Mouse (Mus musculus): ENCODE measurements around the gene Bgn. TPM values are rescaled to one million over a fixed set of nuclear protein-coding genes. Genes with fewer than 3 reads are reported as not detected.

Gene Bgn
- total RNA-seq, 2 experiments from 2014 or later = 17.4 to 18.5 TPM

Other genes starting within 250 kb of the Bgn start
- not detected for gene Xlr4c, start 240.5 kb upstream of the Bgn start, total RNA-seq (2021)
- not detected for gene Xlr3c, start 218.2 kb upstream of the Bgn start, total RNA-seq (2021)
- not detected for gene Xlr5a, start 190.6 kb upstream of the Bgn start, total RNA-seq (2021)
- not detected for gene Xlr5c, start 190.6 kb upstream of the Bgn start, total RNA-seq (2021)
- not detected for gene Gm45015, start 146.8 kb upstream of the Bgn start, total RNA-seq (2021)
- 10 to 100 TPM; 16.0 to 20.2 TPM for gene Zfp275, start 141.0 kb upstream of the Bgn start, total RNA-seq (2021)
- gene Gm18336, start 84.9 kb upstream of the Bgn start, total RNA-seq (2021) = not detected
- 1 to 10 TPM; 1.5 to 2.8 TPM for gene Zfp92, start 72.5 kb upstream of the Bgn start, total RNA-seq (2021)
- gene Trex2, start 48.3 kb upstream of the Bgn start, total RNA-seq (2021) = not detected
- gene Haus7, start 24.6 kb upstream of the Bgn start, total RNA-seq (2021) = 10 to 100 TPM; 10.8 to 11.2 TPM
- gene Atp2b3, start 19.5 kb downstream of the Bgn start, total RNA-seq (2021) = 10 to 100 TPM; 92.3 to 95.5 TPM
- 1 to 10 TPM; 1.2 to 1.3 TPM for gene Dusp9, start 155.8 kb downstream of the Bgn start, total RNA-seq (2021)
- gene Pnck, start 176.5 kb downstream of the Bgn start, total RNA-seq (2021) = 100 to 1,000 TPM in 1 of 2 experiments, 10 to 100 TPM in 1; 84.2 to 108 TPM
- 100 to 1,000 TPM in 1 of 2 experiments, 10 to 100 TPM in 1; 95.9 to 102 TPM for gene Slc6a8, start 189.5 kb downstream of the Bgn start, total RNA-seq (2021)
- gene Bcap31, start 232.6 kb downstream of the Bgn start, total RNA-seq (2021) = 10 to 100 TPM; 79.2 to 91.3 TPM
- 10 to 100 TPM; 10.2 to 12.3 TPM for gene Abcd1, start 233.0 kb downstream of the Bgn start, total RNA-seq (2021)